Mouse (Mus musculus) T-helper 1 cell (primary cell): Measurements from ENCODE around the gene Ostn.

Experiments used
- in situ Hi-C: fragments of 300-600 bp; cut with MboI, MseI; formaldehyde crosslinking; loops from one replicate; pipeline ENCODE4 v1.15.1; 2025; ENCODE audit warnings: high pct_unique_total_duplicates

Gene Ostn

DNA sequence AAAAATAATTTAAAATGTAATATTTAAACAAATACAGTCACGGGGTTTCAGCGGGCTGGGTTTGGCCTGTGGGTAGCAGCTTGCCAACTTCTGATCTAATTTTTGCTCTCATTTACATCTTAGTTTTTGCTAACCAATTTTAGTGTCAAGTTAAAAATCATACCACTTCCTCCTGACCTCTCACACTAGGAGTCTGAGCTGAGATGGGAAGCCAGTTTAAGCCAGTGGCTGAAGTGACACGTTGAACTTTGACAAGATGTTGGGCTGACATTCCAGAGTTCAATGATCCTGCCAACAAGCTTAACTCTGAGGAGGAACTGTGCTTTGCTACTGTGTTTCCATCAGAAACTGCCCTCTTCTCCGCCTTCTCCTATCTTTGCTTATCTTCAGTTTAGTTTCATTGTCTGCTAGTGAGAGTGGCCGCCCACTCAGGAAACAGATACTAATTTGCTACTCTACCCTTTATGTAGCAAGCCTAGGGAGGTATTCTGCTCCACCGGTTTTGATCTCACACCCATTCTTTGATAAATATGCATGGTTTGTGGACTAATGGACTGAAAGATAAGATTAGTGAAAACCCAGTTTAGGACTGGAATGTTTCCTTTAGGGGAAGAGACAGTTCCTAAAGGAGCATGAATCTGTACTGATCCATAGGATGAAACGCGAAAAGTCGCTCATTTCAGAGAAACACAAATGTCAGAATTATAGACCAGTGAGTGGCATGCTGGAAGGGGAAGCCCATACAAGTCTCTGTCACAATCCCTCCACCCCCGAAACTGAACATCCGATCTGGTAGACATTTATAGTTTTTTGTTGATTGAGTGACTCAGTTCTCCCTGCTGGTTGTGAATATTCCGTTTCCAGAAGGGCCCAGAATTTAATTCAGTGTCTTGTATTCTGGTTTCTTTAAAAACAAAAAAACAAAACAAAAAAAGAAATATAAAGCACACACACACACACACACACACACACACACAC lies 80.6 kb downstream of the Ostn start:
- in situ Hi-C loops, result no loop called here

DNA sequence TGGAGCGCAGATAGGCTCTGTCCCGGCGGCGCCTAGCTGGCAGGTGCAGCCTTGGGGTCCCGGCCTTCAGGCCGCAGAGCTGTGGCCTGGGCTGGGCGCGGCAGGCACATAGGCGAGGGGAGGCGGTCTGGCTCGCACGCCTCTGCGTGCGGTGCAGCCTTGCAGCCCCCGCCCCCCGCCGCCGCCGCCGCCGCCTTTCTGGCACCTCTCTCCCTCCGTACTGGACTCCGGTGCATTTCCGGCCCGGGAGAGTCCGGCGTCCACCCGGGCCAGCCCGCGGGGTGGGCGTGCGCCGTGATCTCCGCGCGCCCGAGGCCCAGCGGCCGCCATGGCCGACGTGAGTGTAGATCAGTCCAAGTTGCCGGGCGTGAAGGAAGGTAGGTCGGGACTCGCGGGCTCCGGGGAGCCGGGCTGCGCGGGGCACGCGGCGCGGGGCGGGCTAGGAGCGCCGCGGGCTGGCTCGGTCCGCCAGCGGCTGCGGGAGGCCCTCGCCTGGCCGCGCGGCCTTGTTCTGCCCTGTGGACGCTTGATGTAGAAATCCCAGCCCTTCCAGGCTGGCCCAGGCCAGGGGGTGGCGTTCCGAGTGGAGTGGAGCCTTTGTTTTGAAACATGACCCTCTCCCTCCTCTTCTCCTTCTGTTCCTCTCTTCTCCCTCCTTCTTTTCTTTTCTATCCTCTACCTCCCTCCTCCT lies 81.6 kb downstream of the Ostn start, which contains the start of gene Ccdc50:
Ccdc50 (plus strand) TSS at position 109 of the 691 bp plus-strand sequence.
- in situ Hi-C loops, result no loop called here

DNA sequence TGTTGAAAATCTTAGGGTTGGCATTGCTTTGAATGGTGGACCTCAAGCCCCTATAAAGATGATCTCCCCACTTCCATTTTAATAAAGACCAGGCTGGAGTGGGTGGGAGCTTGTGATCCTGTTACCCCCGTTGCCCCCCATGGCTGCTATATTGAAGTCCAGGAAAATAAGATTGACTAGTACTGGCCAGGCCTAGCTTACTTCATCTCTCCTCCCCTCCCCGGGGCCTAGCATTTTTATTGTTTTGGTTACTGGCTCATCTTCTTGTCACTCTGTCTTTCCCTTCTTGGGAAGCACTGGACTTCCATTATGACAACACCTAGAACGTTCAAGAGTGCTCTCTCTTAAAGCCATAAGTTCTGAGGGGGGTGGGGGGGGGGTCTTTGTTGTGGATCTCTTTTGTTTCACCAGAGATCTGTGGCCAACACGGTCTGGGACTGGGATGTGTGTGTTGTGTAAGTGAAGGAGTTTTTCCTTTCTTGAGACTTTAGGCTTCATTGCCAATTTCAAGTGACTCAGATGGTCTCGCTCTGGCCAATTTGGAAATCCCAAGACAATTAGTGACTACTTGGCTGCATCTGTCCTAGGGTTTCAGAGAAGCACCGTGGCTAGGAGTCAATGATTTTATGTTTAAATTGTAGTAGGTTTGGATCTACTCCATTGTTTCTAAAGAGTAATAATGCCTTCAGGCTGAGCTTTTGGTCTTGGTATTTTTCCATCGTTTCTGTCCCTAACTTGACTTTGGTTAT lies 82.4 kb downstream of the Ostn start:
- in situ Hi-C loops, result no loop called here

DNA sequence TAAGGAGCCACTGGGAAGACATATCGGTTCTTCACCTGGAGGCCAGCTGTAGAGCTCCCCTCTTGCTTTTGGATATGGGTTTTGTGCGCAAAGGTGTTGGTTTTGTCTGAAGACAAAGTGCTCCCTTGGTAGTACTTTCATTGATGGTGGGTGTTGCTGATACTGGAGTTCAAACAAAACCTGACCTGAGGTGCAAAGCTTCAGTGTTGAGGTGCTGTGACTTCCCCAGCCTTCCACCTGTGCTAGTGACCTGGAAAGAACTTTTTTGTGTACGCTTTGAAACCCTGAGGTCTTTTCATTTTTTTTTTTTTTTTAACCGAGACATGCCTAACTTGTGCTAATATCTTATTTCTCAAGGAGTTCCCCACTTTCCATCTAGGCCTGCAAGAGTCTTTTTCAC lies 83.0 kb downstream of the Ostn start:
- in situ Hi-C loops, result no loop called here

DNA sequence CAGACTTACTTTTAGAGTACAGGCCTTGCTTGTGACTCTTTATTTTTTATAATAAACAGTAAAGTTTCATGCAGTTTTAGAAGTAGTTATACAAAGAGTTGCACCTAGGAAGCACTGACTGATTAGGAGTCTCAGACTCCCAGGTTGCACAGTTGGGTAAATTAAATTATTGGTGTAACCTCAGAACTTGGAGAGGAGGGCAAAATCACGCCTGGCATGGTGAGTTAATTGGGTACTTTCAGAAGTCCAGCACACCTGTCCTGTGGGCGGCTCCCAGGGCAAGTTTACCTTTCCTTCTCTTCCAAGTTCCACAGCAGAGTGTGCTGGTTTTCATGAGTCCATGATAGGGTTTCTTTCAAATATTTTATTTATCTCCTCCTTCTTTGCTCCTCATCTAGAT lies 84.6 kb downstream of the Ostn start:
- in situ Hi-C loops, result no loop called here

DNA sequence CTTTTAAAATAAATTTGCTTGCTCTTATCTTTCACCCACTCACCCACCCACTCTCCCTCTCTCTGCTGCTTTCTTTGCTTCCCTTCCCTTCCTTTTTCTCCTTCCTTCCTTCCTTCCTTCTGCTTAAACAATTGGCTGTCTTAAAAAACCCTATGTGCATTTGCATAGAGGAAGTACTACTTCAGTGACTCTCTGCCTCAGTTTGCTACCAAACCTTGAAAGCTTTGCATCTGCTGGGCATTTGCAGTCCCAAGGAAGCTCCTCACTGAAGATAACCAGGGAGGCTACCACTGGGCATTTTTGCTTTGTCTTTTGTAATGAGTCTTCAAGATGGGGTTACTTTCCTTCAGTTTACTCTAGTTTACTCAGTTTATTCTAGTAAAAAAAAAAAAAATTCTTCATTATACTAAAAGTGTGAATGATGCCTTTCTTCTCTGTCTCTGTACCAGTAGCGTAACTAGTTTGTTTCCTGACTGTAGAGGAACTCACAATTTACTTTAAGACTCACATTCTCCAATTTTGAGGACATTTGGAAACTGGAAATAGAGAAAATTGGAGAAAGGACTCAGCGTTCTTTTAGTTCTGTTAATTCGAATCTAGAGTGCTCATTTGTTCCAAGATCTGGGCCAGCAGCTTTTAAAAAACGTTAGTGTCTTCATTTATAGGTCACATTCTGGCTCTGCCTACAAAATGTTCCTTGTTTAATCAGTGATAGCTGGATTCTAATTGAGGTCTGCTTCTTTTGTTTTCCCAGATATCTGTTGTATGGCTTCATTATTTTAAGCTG lies 88.2 kb downstream of the Ostn start:
- in situ Hi-C loops, result no loop called here

DNA sequence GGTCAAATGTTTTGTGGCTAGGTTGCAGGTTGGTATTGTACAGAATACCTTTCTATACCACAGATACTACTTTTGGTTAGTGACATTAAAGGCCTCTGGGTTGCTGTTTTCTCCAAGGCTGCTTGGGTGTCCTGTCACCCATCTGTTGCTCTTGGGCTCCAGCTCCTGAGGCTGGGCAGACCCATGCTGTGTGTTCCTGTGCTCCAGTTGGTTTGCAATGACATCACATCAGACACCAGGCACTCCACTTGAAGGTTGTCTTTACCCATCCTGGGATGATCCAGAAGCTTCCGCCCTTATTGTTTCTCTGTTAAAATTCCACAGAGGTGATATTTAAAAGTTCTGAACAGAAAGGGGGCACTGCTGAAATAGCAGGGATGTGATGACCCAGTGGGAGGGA lies 89.7 kb downstream of the Ostn start:
- in situ Hi-C loops, result no loop called here

DNA sequence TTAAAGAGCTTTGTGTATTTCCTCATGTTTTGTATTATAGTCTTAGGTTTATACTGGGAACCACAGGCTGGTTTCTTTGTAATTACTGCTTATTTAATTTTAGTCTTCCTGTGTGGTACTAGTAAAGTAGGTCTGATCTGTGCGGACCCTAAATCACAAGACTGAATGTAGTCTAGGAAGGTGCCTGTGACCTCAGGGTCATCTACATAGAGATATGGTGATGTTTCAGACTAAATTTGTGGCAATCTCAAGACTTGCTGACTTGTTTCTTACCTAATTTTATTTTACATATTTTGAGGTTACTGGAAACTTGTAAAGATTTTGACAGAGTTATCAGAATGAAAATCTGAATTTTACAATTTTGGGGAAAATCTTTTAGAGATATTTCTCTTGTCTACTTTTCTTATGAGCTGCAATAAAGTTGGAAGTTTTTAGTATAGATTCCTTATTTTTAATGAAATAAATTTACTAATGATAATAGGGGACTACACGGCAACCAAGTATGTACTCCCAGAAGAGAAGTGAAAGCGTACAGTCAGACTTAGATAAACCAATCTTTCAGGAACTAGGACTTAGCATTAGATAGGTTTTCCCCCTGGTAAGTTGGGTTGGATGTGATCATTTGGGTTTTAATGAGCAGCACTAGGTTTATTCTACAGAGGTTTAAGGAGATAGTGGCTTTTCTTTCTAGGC lies 91.9 kb downstream of the Ostn start:
- in situ Hi-C loops, result no loop called here

DNA sequence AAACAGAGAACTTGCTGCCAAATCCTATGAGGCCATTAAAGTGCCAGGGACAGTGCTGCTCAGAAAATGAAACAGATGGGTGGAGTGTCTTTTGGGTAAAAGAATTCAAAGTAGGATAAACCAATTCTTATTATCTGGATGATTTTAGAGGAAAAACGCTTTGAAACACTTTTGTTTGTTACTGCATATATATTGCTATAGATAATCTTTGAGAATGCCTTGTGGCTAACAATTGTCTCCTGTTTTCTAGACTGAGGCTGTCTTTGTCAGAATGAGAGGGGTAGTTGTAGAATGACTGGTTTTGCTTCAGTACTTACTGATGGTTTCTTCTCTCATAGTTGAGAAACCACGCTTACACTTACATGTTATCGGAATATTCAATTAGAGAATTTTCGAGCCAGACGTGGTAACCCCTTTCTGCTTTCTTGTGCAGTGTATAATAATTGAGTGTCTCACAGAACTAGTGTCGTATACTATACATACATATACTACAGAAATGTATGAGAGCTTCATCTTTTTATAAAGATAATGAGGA lies 92.5 kb downstream of the Ostn start:
- in situ Hi-C loops, result loop anchor here (5.0 kb wide), 2 partner anchors 47 to 53 kb away; no protein-coding TSS in a partner anchor
